Mouse (Mus musculus) lung, postnatal 0 days (tissue): ENCODE measurements around the gene Lce3b.
A peak's percentile ranks its signal among the peaks of the same experiment; 100 is the strongest.

Source experiments
- CTCF ChIP-seq: IDR thresholded peaks from 2 replicates; pipeline ENCODE4 v1.5.1; 2016; ENCODE audit warnings: antibody characterized with exemption, mild to moderate bottlenecking
- EP300 ChIP-seq: IDR thresholded peaks from 2 replicates; pipeline ENCODE4 v1.6.1; 2016; ENCODE audit warnings: antibody characterized with exemption, mild to moderate bottlenecking, control low read depth

DNA sequence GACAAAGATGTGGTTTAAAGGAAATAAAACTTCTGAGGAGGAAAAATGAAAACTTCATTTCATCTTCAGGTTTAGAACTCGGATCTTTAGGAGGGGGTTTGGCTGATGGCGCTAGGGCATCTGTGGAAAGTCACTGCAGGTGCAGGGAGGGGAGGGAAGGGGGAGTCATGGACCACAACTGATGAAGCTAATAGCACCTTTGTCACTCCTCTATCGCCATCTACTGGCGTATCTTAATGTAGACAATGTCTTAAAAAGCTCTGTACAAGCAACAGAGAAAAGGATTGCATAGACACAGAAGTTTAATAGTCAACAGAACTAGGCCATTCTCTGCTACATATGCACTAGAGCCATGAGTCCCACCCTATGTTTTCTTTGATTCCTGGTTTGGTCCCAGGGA, 29.1 kb upstream of the Lce3b start:
- TF ChIP-seq CTCF = peak; percentile 26
- TF ChIP-seq EP300 = no peak
